Mouse (Mus musculus) CD8-positive naive resting alpha-beta T cell, adult 2 months (primary cell): Measurements from ENCODE around the gene Csf3.
"Not testable (repeated sequence)": the region's sequence is repeated elsewhere in the genome, so short reads cannot be mapped to it uniquely, and the experiment has no call there.

Experiments
- DNase-seq, 2 experiments: peaks; one replicate each; pipeline ENCODE4 v3.0.0; 2022; ENCODE audit warnings: low read depth in 2 of 2, low spot score in 2 of 2

Csf3 gene

GRCm38 (mm10) chr11:98729119-98729588 lies 28.1 kb downstream of the Csf3 start, which contains the start of gene Med24:
TSS of gene Med24 (minus strand) at chr11:98729435.
- peak; percentile 78 to 81 for DNase-seq

GRCm38 (mm10) chr11:98730727-98731126 lies 29.7 kb downstream of the Csf3 start:
- no peak for DNase-seq

GRCm38 (mm10) chr11:98731134-98731533 lies 30.1 kb downstream of the Csf3 start:
- no peak for DNase-seq

GRCm38 (mm10) chr11:98734020-98734419 lies 33.0 kb downstream of the Csf3 start:
- DNase-seq = no peak

GRCm38 (mm10) chr11:98735111-98735510 lies 34.0 kb downstream of the Csf3 start:
- DNase-seq = no peak

GRCm38 (mm10) chr11:98736176-98736575 lies 35.1 kb downstream of the Csf3 start:
- DNase-seq = no peak

- not testable (repeated sequence) for DNase-seq
Observed at GRCm38 (mm10) chr11:98737220-98737619, 36.2 kb downstream of the Csf3 start.

GRCm38 (mm10) chr11:98738428-98738911 lies 37.4 kb downstream of the Csf3 start:
- DNase-seq = no peak

- no peak for DNase-seq
Observed at GRCm38 (mm10) chr11:98738925-98739324, 37.9 kb downstream of the Csf3 start.

GRCm38 (mm10) chr11:98740026-98740392 lies 38.9 kb downstream of the Csf3 start:
- DNase-seq = no peak

GRCm38 (mm10) chr11:98740393-98741050 lies 39.5 kb downstream of the Csf3 start, which contains the start of gene Thra:
TSS of gene Thra (plus strand) at chr11:98740638.
- peak; percentile 29 to 45 for DNase-seq

GRCm38 (mm10) chr11:98741051-98741620 lies 40.1 kb downstream of the Csf3 start:
- no peak for DNase-seq

GRCm38 (mm10) chr11:98741622-98742396 lies 40.7 kb downstream of the Csf3 start:
- peak; percentile 56 to 61 for DNase-seq

GRCm38 (mm10) chr11:98742397-98743291 lies 41.6 kb downstream of the Csf3 start:
- no peak for DNase-seq

- no peak for DNase-seq
Observed at GRCm38 (mm10) chr11:98743655-98744345, 42.7 kb downstream of the Csf3 start.

- no peak for DNase-seq
Observed at GRCm38 (mm10) chr11:98744456-98745019, 43.5 kb downstream of the Csf3 start.

GRCm38 (mm10) chr11:98745932-98746853 lies 45.1 kb downstream of the Csf3 start:
- DNase-seq = no peak

- peak; percentile 41 to 63 for DNase-seq
Observed at GRCm38 (mm10) chr11:98746855-98747693, 46.0 kb downstream of the Csf3 start.
